Mouse (Mus musculus): ENCODE measurements around the gene Prm3. TPM values are rescaled to one million over a fixed set of nuclear protein-coding genes. Genes with fewer than 3 reads are reported as not detected.
"Not testable (repeated sequence)": the region's sequence is repeated elsewhere in the genome, so short reads cannot be mapped to it uniquely, and the experiment has no call there.

Prm3 gene
- polyA plus RNA-seq, 2 experiments, result not detected

GRCm38 (mm10) chr16:10805789-10806527 is 15.2 kb upstream of the Prm3 start, which contains the start of gene Prm1:
TSS of gene Prm1 (minus strand) at chr16:10805839.
- no peaks in the 10 kb centered on the region for H3K27me3 ChIP-seq (ENCODE audit: control insufficient read depth, insufficient read depth, low read length)
- H3K9me3 ChIP-seq (ENCODE audit: control insufficient read depth, low read length), result no peaks in the 10 kb centered on the region
- no peaks in the 10 kb centered on the region for H3K36me3 ChIP-seq (ENCODE audit: control insufficient read depth, insufficient read depth, low read length)
- H3K9ac ChIP-seq (ENCODE audit: low read depth, low read length, severe bottlenecking), result no peak within 1 kb of the TSS
- H3K4me1 ChIP-seq (ENCODE audit: control insufficient read depth, insufficient read depth, low read length), result 0 out of 2 replicates have a peak, but pooled peaks cover 4% of the 10 kb centered on the region
- H3K27ac ChIP-seq (replicated peaks; ENCODE audit: low read depth, low read length), result no peak within 1 kb of the TSS
- DNase-seq (ENCODE audit: low spot score) (no peak), ATAC-seq (ENCODE audit: low FRiP score, low read depth) (no peak)
- H3K4me2 ChIP-seq (replicated peaks; ENCODE audit: low read depth, low read length, severe bottlenecking), result no peak within 1 kb of the TSS
- TF ChIP-seq POLR2A (IDR thresholded peaks at IDR 0.05; ENCODE audit: borderline replicate concordance, extremely low read depth, insufficient read depth, insufficient read length), result no peak
- H3K4me3 ChIP-seq (replicated peaks; ENCODE audit: low read length), result no peak within 1 kb of the TSS
- 62% methylated on average over 10 of the region's 10 CpGs for WGBS

GRCm38 (mm10) chr16:10802420-10802819 is 11.7 kb upstream of the Prm3 start:
- not testable (repeated sequence) for H3K4me2 ChIP-seq (replicated peaks; ENCODE audit: low read depth, low read length, severe bottlenecking); H3K9me3 ChIP-seq (ENCODE audit: control insufficient read depth, low read length); H3K36me3 ChIP-seq (ENCODE audit: control insufficient read depth, insufficient read depth, low read length); H3K9ac ChIP-seq (ENCODE audit: low read depth, low read length, severe bottlenecking); H3K27ac ChIP-seq (replicated peaks; ENCODE audit: low read depth, low read length); H3K4me3 ChIP-seq (replicated peaks; ENCODE audit: low read length); H3K27me3 ChIP-seq (ENCODE audit: control insufficient read depth, insufficient read depth, low read length); H3K4me1 ChIP-seq (ENCODE audit: control insufficient read depth, insufficient read depth, low read length); ATAC-seq (ENCODE audit: low FRiP score, low read depth); DNase-seq (ENCODE audit: low spot score)
- 83% methylated on average over 3 of the region's 3 CpGs for WGBS

GRCm38 (mm10) chr16:10796034-10796433 is 5.3 kb upstream of the Prm3 start, which contains the start of gene Prm2:
TSS of gene Prm2 (minus strand) at chr16:10796134.
- 86% methylated on average over 6 of the region's 6 CpGs for WGBS

DNA sequence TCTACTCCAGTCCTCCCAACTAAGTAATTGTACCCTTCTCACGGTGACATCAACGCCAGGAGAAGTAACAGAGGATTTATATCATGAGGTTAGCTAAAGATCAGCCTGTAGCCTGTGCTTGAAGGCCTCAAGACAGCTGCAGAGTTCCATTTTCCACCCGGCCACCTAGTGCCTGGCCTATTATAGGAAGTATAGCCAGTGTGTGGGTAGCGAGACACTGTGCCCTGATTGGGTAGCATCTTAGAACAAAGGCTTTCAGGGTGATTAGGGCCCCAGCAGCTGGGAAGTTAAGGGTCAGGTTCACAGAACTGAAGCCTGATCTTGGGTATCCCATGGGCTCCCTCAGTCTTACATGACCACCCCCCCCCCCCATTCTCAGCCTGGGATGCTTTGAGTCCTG is 1.8 kb downstream of the Prm3 start:
- TF ChIP-seq POLR2A (IDR thresholded peaks at IDR 0.05; ENCODE audit: borderline replicate concordance, extremely low read depth, insufficient read depth, insufficient read length), result no peak
- H3K27ac ChIP-seq (replicated peaks; ENCODE audit: low read depth, low read length), result no peak overlapping the region
- H3K27me3 ChIP-seq (ENCODE audit: control insufficient read depth, insufficient read depth, low read length), result no peaks in the 10 kb centered on the region
- no peaks in the 10 kb centered on the region for H3K36me3 ChIP-seq (ENCODE audit: control insufficient read depth, insufficient read depth, low read length)
- H3K9me3 ChIP-seq (ENCODE audit: control insufficient read depth, low read length), result no peaks in the 10 kb centered on the region
- H3K9ac ChIP-seq (ENCODE audit: low read depth, low read length, severe bottlenecking), result no peak overlapping the region
- H3K4me3 ChIP-seq (replicated peaks; ENCODE audit: low read length), result no peak overlapping the region
- ATAC-seq (ENCODE audit: low FRiP score, low read depth) (no peak), DNase-seq (ENCODE audit: low spot score) (no peak)
- WGBS, result 55% methylated on average over 4 of the region's 4 CpGs
- H3K4me2 ChIP-seq (replicated peaks; ENCODE audit: low read depth, low read length, severe bottlenecking), result no peak overlapping the region
- peaks cover 6% of the 10 kb centered on the region; the same call in 1 of the 2 replicates for H3K4me1 ChIP-seq (ENCODE audit: control insufficient read depth, insufficient read depth, low read length)

More at GRCm38 (mm10) chr16:10796034-10796433, 5.3 kb upstream of the Prm3 start, which contains the start of gene Prm2:
- Histone ChIP-seq H3K4me2 (replicated peaks; ENCODE audit: low read depth, low read length, severe bottlenecking) (no peak within 1 kb of the TSS), H3K36me3 (ENCODE audit: control insufficient read depth, insufficient read depth, low read length) (no peaks in the 10 kb centered on the region), H3K4me1 (ENCODE audit: control insufficient read depth, insufficient read depth, low read length) (no peaks in the 10 kb centered on the region), H3K9me3 (ENCODE audit: control insufficient read depth, low read length) (no peaks in the 10 kb centered on the region), H3K4me3 (replicated peaks; ENCODE audit: low read length) (no peak within 1 kb of the TSS), H3K9ac (ENCODE audit: low read depth, low read length, severe bottlenecking) (no peak within 1 kb of the TSS), H3K27ac (replicated peaks; ENCODE audit: low read depth, low read length) (no peak within 1 kb of the TSS), H3K27me3 (ENCODE audit: control insufficient read depth, insufficient read depth, low read length) (peaks cover 17% of the 10 kb centered on the region; the same call in 1 of the 2 replicates)
- DNase-seq (ENCODE audit: low spot score) (no peak), ATAC-seq (ENCODE audit: low FRiP score, low read depth) (no peak)
- TF ChIP-seq POLR2A (IDR thresholded peaks at IDR 0.05; ENCODE audit: borderline replicate concordance, extremely low read depth, insufficient read depth, insufficient read length), result no peak

GRCm38 (mm10) chr16:10788271-10788670 is 2.4 kb downstream of the Prm3 start, which contains the start of gene Tnp2:
TSS of gene Tnp2 (minus strand) at chr16:10788660.
- WGBS, result 42% methylated on average over 16 of the region's 16 CpGs
- no peak within 1 kb of the TSS for H3K4me2 ChIP-seq (replicated peaks; ENCODE audit: low read depth, low read length, severe bottlenecking)
- no peak for TF ChIP-seq POLR2A (IDR thresholded peaks at IDR 0.05; ENCODE audit: borderline replicate concordance, extremely low read depth, insufficient read depth, insufficient read length)
- no peaks in the 10 kb centered on the region for H3K27me3 ChIP-seq (ENCODE audit: control insufficient read depth, insufficient read depth, low read length)
- DNase-seq (ENCODE audit: low spot score) (no peak), ATAC-seq (ENCODE audit: low FRiP score, low read depth) (no peak)
- no peaks in the 10 kb centered on the region for H3K9me3 ChIP-seq (ENCODE audit: control insufficient read depth, low read length)
- H3K4me1 ChIP-seq (ENCODE audit: control insufficient read depth, insufficient read depth, low read length), result peaks cover 9% of the 10 kb centered on the region
- 0 out of 2 replicates have a peak within 1 kb of the TSS, but pooled peaks have one; percentile 19 for H3K27ac ChIP-seq (replicated peaks; ENCODE audit: low read depth, low read length)
- H3K4me3 ChIP-seq (replicated peaks; ENCODE audit: low read length), result no peak within 1 kb of the TSS
- H3K9ac ChIP-seq (ENCODE audit: low read depth, low read length, severe bottlenecking), result no peak within 1 kb of the TSS
- H3K36me3 ChIP-seq (ENCODE audit: control insufficient read depth, insufficient read depth, low read length), result peaks cover 1% of the 10 kb centered on the region; the same call in 1 of the 2 replicates

All from limb, embryonic 14.5 days (tissue).